Mouse (Mus musculus) heart, embryonic 15.5 days (tissue): ENCODE results near the gene Mga. TPM values are rescaled to one million over a fixed set of nuclear protein-coding genes. Genes with fewer than 3 reads are reported as not detected.

Experiments used
- ATAC-seq: fragments of 200-750 bp; cut with Nextera tagmentation; replicated peaks from 2 replicates; pipeline ENCODE4 v1.8.0; 2017; ENCODE audit warnings: low read depth, moderate TSS enrichment; ENCODE audit not compliant: insufficient number of reproducible peaks, insufficient read depth, low FRiP score
- H3K27ac ChIP-seq: fragments of 300-500 bp; sonication (generic); 2 replicates; pipeline ENCODE4 v1.5.1; 2015; ENCODE audit warnings: mild to moderate bottlenecking, inconsistent platforms
- H3K27me3 ChIP-seq: fragments of 300-500 bp; sonication (generic); 2 replicates; pipeline ENCODE4 v1.6.1; 2015; ENCODE audit warnings: inconsistent platforms
- H3K36me3 ChIP-seq: fragments of 300-500 bp; sonication (generic); 2 replicates; pipeline ENCODE4 v1.6.1; 2015; ENCODE audit warnings: mild to moderate bottlenecking, inconsistent platforms
- H3K4me1 ChIP-seq: fragments of 300-500 bp; sonication (generic); replicated peaks from 2 replicates; pipeline ENCODE4 v1.6.1; 2015; ENCODE audit warnings: inconsistent platforms
- H3K4me2 ChIP-seq: fragments of 300-500 bp; sonication (generic); 2 replicates; pipeline ENCODE4 v1.6.1; 2015; ENCODE audit warnings: inconsistent platforms, mild to moderate bottlenecking, moderate library complexity
- H3K4me3 ChIP-seq: fragments of 300-500 bp; sonication (generic); 2 replicates; pipeline ENCODE4 v1.5.1; 2015; ENCODE audit warnings: mild to moderate bottlenecking, inconsistent platforms
- H3K9ac ChIP-seq: fragments of 300-500 bp; sonication (generic); 2 replicates; pipeline ENCODE4 v1.6.1; 2015; ENCODE audit warnings: mild to moderate bottlenecking, inconsistent platforms
- H3K9me3 ChIP-seq: fragments of 300-500 bp; sonication (generic); replicated peaks from 2 replicates; pipeline ENCODE4 v1.6.1; 2016; ENCODE audit warnings: inconsistent platforms
- WGBS: fragments of 180-500 bp; shearing (Covaris S2); methylation state at CpG from one replicate; pipeline ENCODE4 v1.1.7; 2015; ENCODE audit warnings: mixed read lengths; 5-methylcytosine and 5-hydroxymethylcytosine counted together
- microRNA-seq: library from miRNA; unstranded; fragments of <30 nt; microRNA quantifications from one replicate; pipeline ENCODE4, GENCODE M21; 2016
- polyA plus RNA-seq: library from polyadenylated mRNA; unstranded; fragments of >200 nt; fragmentation: Nextera tagmentation; extraction: Ambion mirVana; gene quantifications from 2 replicates; pipeline ENCODE4 v1.2.1, GENCODE M21; 2015

Gene Mga
- polyA plus RNA-seq, 1 experiment from 2014 or later, result 19.3 TPM

DNA sequence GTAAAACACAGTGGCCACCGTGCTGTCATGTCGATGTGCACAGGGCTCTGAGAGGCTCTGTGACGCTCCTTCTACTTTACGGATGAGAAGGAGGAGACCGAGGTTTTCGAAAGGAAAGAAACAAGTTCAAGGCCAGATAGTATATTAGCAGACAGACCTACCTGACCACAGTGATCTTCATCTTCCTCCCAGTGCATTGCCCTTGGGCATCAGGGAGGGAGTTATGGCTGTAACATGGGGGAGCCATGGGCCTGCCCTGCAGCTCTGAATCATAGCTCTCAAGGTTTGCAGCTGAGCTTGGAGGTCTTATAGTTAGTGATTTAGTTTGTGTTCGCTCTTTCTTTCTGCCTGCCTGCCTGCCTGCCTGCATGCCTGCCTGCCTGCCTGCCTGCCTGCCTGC, 109.7 kb downstream of the Mga start:
- ATAC-seq, result no peak
- Histone ChIP-seq H3K9me3 (no peaks in the 10 kb centered on the region), H3K4me1 (0 out of 2 replicates have a peak, but pooled peaks cover under 1% of the 10 kb centered on the region), H3K27ac (no peak overlapping the region), H3K27me3 (no peaks in the 10 kb centered on the region), H3K4me2 (no peak overlapping the region), H3K4me3 (no peak overlapping the region), H3K36me3 (no peaks in the 10 kb centered on the region), H3K9ac (no peak overlapping the region)
- WGBS, result 94% methylated on average over 7 of the region's 7 CpGs

DNA sequence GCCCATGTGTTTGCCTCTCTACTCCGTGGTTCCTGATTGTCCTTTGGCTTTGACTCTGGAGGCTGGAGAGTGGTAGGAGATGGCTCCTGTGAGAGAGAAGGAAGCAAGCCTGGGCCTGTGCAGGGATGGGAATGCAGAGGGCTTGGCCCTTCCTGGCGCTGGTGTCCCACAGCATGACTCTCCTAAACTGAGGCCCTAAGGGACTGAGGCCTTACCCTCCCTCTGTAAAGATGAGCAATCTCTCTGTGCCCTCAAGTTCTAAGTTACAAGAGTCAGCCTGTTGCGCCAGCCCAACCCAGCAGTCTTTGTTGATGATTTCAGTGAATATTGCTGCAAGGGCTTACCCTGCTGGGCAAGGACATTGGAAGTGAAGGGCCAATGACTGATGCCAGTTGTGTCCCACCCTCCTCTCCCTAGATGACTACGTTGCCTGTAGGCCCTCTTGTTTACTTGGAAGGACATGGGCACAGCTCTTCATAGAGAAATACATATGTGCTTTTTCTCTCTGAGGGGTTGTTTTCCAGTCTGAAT, 110.7 kb downstream of the Mga start:
- Histone ChIP-seq H3K36me3 (peaks cover under 1% of the 10 kb centered on the region; the same call in 1 of the 2 replicates), H3K4me2 (no peak overlapping the region), H3K4me3 (no peak overlapping the region), H3K27me3 (no peaks in the 10 kb centered on the region), H3K27ac (no peak overlapping the region), H3K4me1 (peaks cover under 1% of the 10 kb centered on the region; the same call in 1 of the 2 replicates), H3K9me3 (no peaks in the 10 kb centered on the region), H3K9ac (no peak overlapping the region)
- 80% methylated on average over 4 of the region's 4 CpGs for WGBS
- no peak for ATAC-seq

DNA sequence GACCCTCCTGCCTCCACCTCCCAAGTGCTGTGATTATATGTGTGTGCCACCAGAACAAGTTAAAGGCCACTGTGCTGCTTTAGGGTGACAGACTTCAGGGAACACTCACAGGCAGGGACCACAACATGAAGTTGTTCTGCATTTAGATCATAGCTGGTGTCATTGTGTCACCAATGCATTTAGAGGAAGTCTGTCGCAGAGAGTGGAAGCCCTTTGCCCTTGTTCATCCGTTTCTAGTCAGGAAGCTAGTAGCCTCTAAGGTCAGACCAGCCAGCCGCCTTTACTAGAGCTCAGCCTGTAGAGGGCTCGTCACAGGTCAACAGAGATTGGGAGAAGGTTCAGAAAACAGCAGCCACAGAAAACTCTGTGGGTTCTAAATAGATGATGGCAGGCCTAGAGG, 111.6 kb downstream of the Mga start:
- Histone ChIP-seq H3K27me3 (no peaks in the 10 kb centered on the region), H3K9me3 (no peaks in the 10 kb centered on the region), H3K36me3 (peaks cover 4% of the 10 kb centered on the region; the same call in 1 of the 2 replicates), H3K9ac (no peak overlapping the region), H3K4me1 (peaks cover 3% of the 10 kb centered on the region; the same call in 1 of the 2 replicates), H3K4me3 (no peak overlapping the region), H3K27ac (no peak overlapping the region), H3K4me2 (no peak overlapping the region)
- ATAC-seq, result no peak
- WGBS, result 53% methylated on average over 4 of the region's 4 CpGs

DNA sequence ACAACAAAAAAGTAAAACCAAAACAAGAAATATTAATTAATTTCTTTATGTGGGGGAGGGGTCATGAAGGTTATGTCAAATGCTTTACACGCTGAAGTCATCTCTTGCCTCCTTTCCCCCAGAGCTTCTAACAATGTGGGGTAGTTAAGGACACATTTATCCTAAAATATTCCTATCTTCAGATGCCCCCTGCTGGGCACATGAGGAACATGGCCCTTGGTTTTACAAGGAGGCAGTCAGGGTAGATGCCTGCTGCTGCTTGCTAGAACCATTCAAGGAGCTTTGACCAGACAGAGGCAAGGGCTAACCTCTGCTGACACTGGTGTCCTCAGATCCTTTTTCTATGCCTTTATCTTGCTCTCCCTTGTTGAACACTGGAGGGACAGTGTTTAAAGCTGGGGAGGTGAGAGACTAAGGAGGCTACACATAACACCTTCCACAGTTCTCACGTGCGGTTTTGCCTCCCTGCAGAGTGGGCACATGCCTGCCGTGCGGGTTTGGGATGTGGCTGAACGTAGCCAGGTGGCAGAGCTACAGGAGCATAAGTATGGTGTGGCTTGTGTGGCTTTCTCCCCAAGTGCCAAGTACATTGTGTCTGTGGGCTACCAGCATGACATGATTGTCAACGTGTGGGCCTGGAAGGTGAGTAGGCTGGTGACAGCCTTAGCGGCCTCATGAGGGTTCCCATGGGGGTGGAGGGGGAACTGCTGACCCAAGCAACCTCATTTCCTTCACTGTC, 114.6 kb downstream of the Mga start:
- H3K4me1 ChIP-seq, result peaks cover 3% of the 10 kb centered on the region; the same call in 1 of the 2 replicates
- H3K4me2 ChIP-seq, result no peak overlapping the region
- peaks cover 6% of the 10 kb centered on the region for H3K36me3 ChIP-seq
- ATAC-seq, result no peak
- 72% methylated on average over 8 of the region's 8 CpGs for WGBS
- no peak overlapping the region for H3K27ac ChIP-seq
- H3K9ac ChIP-seq, result no peak overlapping the region
- H3K9me3 ChIP-seq, result no peaks in the 10 kb centered on the region
- H3K27me3 ChIP-seq, result no peaks in the 10 kb centered on the region
- H3K4me3 ChIP-seq, result no peak overlapping the region

DNA sequence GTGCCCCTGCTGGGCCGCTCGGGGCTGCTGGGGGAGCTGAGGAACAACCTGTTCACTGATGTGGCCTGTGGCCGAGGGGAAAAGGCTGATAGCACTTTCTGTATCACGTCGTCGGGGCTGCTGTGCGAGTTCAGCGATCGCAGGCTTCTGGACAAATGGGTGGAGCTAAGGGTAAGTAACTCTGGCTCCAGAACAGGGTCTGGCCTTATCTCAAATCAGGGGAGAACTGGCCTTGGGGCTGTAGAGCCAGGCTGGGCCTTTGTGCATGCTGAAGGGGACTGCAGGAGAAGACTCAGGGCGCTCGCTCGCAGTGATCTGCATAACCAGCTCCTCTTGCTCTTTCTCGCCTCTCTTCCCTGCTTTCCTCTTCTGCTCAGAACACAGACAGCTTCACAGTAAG, 115.9 kb downstream of the Mga start:
- Histone ChIP-seq H3K4me2 (no peak overlapping the region), H3K9ac (no peak overlapping the region), H3K27ac (no peak overlapping the region), H3K4me3 (no peak overlapping the region), H3K4me1 (peaks cover 3% of the 10 kb centered on the region; the same call in 1 of the 2 replicates), H3K36me3 (peaks cover 14% of the 10 kb centered on the region), H3K9me3 (no peaks in the 10 kb centered on the region), H3K27me3 (no peaks in the 10 kb centered on the region)
- no peak for ATAC-seq
- 59% methylated on average over 13 of the region's 13 CpGs for WGBS

DNA sequence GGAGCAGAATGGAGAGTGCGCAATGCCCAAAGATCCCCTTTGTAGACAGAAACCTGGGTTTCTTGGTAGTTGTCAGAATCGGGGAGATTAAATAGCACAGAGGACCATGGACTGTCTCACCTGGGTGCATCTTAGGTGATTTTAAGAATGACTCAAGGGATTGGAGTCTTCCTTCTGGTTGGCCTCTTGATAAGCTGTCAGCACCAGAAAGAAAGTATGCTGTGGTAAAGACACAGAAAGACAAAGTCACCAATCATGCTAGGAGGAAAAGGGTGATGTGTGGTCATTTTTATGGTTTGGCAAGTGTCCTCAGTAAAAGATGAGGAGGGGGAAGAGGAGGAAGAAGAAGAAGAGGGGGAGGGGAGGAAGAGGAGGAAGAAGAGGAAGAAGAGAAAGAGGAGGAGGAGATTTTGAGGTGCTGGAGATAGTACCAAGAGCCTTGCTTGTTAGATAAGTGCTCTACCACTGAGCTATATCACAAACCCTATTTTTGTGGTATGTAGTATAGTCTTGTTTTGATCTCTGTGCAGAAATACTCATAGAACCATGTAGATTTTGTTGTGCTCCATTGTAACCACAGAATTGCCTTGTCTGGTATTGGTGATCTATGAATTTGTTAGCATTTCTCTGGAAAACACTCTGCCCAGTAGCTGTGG, 116.9 kb downstream of the Mga start:
- no peak overlapping the region for H3K27ac ChIP-seq
- WGBS, result 95% methylated on average over 2 of the region's 2 CpGs

DNA sequence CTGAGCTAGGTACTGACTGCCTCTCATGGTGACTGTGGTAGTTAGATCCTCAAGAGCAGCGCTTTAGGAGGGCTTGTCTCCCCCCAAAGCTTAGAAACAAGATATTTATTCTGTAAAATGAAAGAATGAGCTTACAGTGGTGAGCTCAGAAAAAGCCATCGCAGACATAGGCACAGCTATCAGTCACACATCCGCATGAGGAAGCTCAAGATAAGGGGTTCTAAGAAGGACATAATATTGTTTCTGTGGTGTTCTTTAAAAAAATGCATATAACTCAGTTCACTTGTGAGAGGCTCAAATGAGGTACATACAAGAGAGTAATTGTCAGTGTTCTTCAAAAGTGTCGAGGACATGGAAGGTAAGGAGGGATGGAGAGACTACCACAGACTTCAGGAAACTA, 118.9 kb downstream of the Mga start:
- 0 out of 2 replicates have a peak overlapping the region, but pooled peaks have one; percentile 3 for H3K9ac ChIP-seq
- 77% methylated on average over 4 of the region's 4 CpGs for WGBS
- H3K4me3 ChIP-seq, result no peak overlapping the region
- ATAC-seq, result no peak
- H3K4me2 ChIP-seq, result no peak overlapping the region
- no peaks in the 10 kb centered on the region for H3K27me3 ChIP-seq
- peaks cover 3% of the 10 kb centered on the region; the same call in 1 of the 2 replicates for H3K4me1 ChIP-seq
- H3K36me3 ChIP-seq, result peaks cover 28% of the 10 kb centered on the region
- no peaks in the 10 kb centered on the region for H3K9me3 ChIP-seq
- H3K27ac ChIP-seq, result no peak overlapping the region

More for the DNA sequence above, 116.9 kb downstream of the Mga start:
- no peak for ATAC-seq
- peaks cover 17% of the 10 kb centered on the region for H3K36me3 ChIP-seq
- no peak overlapping the region for H3K4me2 ChIP-seq
- H3K4me1 ChIP-seq, result peaks cover 3% of the 10 kb centered on the region; the same call in 1 of the 2 replicates
- H3K4me3 ChIP-seq, result no peak overlapping the region
- H3K9ac ChIP-seq, result no peak overlapping the region
- no peaks in the 10 kb centered on the region for H3K27me3 ChIP-seq
- H3K9me3 ChIP-seq, result no peaks in the 10 kb centered on the region

DNA sequence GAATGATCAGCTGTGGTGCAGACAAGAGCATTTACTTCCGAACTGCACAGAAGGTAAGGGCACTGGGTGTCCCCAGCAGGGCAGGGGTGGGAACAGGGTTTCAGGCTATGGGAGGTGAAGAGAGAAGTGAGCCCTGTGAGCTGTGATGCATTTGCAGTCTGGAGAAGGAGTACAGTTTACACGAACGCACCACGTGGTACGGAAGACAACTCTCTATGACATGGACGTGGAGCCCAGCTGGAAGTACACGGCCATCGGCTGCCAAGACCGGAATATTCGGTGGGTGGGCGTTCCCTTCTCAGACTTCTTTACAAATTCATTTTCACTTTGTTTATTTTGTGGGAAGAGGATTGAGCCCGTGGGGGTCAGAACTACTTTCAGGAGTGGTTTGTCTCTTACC, 120.6 kb downstream of the Mga start:
- 82% methylated on average over 12 of the region's 12 CpGs for WGBS
- H3K4me3 ChIP-seq, result no peak overlapping the region
- no peak overlapping the region for H3K4me2 ChIP-seq
- peaks cover 42% of the 10 kb centered on the region for H3K36me3 ChIP-seq
- ATAC-seq, result no peak
- H3K9ac ChIP-seq, result no peak overlapping the region
- H3K27me3 ChIP-seq, result no peaks in the 10 kb centered on the region
- peaks cover 3% of the 10 kb centered on the region; the same call in 1 of the 2 replicates for H3K4me1 ChIP-seq
- H3K27ac ChIP-seq, result no peak overlapping the region
- H3K9me3 ChIP-seq, result no peaks in the 10 kb centered on the region

Small RNA genes lying within 50 kb of the gene (microRNA-seq; reads per million reads assigned to microRNA genes)
- not detected for gene Mir7665

Other genes starting within 250 kb of the Mga start
- gene Ndufaf1, start 234.4 kb upstream of the Mga start, polyA plus RNA-seq, result 49.5 and 58.6 TPM in 2 replicates
- gene Rtf1, start 222.2 kb upstream of the Mga start, polyA plus RNA-seq, result 22.0 and 24.4 TPM in 2 replicates
- 2.0 and 2.4 TPM in 2 replicates for gene Itpka, start 154.9 kb upstream of the Mga start, polyA plus RNA-seq
- 0.10 and 0.22 TPM in 2 replicates for gene Ltk, start 136.8 kb upstream of the Mga start, polyA plus RNA-seq
- gene Rpap1, start 109.7 kb upstream of the Mga start, polyA plus RNA-seq, result 15.4 and 20.6 TPM in 2 replicates
- 6.2 and 8.5 TPM in 2 replicates for gene Tyro3, start 99.5 kb upstream of the Mga start, polyA plus RNA-seq
- gene Mapkbp1, start 75.5 kb downstream of the Mga start, polyA plus RNA-seq, result 1.8 and 3.0 TPM in 2 replicates
- gene Jmjd7, start 130.3 kb downstream of the Mga start, polyA plus RNA-seq, result 12.3 and 16.6 TPM in 2 replicates
- 3.1 and 4.1 TPM in 2 replicates for gene Gm28042, start 130.3 kb downstream of the Mga start, polyA plus RNA-seq
- gene Pla2g4b, start 136.2 kb downstream of the Mga start, polyA plus RNA-seq, result 0.90 and 1.3 TPM in 2 replicates